Mouse (Mus musculus) kidney, adult 18-20 months (tissue): Measurements from ENCODE around the gene Ube2s.
A peak's percentile ranks its signal among the peaks of the same experiment; 100 is the strongest.
"Not testable (repeated sequence)": the region's sequence is repeated elsewhere in the genome, so short reads cannot be mapped to it uniquely, and the experiment has no call there.

ENCODE experiments used
- DNase-seq: peaks from one replicate; pipeline ENCODE4 v3.0.0; 2021

Ube2s gene

GRCm38 (mm10) chr7:4820925-4821324 is 8.5 kb upstream of the Ube2s start:
- not testable (repeated sequence) for DNase-seq

- DNase-seq: no peak
Measured at GRCm38 (mm10) chr7:4816559-4816958, 4.2 kb upstream of the Ube2s start.

DNA sequence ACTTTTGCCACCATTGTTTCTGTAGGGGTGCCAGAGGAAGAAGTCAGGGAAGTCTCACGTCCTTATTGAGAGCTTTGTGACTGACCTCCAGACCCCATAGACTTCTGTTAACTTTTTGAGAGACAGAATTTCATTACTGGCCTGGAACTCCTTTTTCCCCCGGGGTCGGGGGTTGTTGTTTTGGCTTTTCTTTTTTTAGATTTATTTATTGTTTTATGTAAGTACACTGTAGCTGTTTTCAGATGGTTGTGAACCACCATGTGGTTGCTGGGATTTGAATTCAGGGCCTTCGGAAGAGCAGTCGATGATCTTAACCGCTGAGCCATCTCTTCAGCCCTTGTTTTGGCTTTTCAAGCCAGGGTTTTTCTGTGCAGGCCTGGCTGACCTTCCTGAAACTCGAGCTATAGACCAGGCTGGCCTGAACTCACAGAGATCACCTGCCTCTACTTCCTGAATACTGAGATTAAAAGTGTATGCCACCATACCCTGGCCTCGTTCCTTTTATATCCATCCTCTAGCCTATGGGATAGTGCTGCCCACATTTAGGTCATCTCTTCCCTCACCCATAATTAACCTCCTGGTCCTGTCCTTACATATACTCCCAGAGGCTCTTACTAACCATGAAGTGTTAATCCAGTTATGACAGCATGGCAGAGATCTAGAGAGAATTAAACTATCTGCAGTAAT is 858 bp upstream of the Ube2s start:
- no peak for DNase-seq

DNA sequence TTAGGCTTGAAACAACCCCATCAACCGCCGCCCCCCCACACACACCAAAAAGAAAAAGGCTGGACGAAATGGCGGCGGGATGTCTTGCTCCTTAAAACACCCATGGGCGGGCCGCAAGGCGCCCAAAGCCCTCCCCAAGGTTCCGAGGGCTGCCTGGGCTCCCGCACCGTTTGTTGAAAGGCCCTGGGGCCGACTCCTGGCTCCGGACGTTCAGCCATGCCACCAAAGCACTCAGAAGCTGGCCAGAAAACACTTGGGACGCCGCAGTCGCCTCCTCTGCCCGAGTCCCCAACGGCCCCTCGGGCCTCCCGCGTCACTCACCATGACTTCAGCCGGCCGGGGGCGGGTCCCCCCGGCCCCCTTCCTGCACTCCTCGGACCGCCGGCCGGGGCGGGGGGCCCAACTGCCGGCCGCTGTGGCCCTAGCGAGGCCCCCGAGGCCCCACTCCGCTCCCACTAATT is 518 bp downstream of the Ube2s start:
- no peak for DNase-seq

- not testable (repeated sequence) for DNase-seq
Measured at GRCm38 (mm10) chr7:4811131-4811530, 1.3 kb downstream of the Ube2s start.

DNA sequence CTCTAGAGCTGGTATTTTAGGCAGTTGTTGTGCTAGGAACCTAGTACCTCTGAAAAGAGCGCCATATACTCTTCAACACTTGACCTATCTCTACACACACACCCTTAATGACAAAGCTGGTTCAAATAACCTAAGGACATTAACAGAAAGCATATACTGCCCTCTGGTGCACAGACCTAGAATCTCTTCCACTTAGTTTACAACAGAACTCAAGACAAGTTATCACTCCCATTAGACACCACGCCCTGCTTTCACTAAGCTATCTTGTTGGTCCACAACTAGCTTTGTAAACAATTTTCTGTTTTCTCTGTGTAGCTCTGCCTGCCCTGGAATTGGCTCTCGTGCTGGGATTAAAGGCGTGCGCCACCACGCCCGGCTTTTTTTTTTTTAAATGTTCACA is 5.7 kb downstream of the Ube2s start:
- DNase-seq: no peak

GRCm38 (mm10) chr7:4802247-4802646 is 10.1 kb downstream of the Ube2s start:
- no peak for DNase-seq

DNA sequence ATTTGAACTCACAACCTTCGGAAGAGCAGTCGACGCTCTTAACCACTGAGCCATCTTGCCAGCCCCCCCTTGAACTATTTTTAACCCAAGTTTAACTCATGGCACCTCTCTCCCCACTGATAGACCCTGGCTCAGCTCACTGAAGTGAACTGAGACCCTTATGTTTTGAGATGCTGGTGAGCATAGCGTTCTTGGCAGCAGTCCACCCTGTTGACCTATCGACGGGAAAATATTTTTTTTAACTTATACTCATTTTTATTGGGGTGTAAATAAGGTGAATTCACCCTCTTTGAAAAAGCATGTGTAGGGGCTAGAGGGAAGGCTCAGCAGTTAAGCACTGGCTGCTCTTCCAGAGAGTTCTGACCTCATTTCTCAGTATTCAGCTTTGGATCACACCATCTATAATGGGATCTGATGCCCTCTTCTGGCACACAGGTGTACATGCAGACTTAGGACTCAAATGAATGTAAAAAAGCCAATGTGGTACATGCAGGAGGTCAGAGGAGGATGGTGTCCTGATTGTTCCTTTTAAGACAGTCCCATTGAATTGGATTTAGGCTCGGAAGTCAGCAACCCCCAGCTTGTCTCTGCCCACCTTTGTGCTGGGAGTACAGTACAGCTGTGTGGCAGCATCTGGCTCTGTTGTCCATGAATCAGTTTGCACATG is 16.5 kb downstream of the Ube2s start:
- DNase-seq: peak; percentile 22

DNA sequence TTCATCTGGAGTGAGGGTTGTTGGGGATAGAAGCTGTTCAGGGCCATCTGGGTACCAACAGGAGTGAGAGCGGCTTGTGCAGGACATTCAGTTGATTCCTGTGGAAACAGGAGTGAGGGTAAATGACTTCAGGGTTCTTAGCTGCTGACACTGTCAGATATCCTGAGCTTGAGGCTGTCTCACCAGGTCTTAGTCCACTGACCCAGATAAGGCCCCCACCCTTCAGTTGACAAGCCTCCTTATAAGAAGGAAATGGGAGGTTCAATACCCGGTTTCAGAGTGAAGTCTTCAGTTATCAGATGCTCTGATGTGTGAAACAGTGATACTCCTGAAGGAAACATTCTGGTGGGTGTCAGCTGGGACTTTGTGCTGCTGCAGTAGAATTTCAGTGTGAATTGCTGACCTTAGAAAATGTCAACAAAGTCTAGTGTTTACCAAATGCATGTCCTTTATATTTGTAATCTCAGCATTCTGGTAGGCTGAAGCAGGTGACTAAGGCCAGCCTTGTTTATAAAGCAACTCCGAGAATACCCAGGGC is 17.7 kb downstream of the Ube2s start:
- DNase-seq: no peak

DNA sequence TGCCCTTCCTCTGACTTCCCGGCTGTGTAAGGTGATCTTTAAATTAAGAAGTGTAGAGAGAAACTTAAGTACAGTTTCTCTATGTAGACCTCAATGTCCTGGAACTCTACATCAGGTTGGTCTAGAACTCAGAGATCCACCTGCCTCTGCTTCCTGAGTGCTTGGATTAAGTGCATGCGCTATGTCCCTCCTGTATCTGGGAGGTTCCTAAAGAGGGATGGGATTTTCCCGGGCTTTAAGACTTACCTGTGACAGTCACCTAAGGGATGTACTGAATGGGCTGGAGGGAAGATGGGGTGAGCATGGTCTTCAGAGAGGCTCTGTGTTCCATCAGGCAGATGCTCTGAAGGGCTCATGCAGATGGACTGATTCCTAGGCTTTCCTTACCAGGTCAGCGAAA is 18.7 kb downstream of the Ube2s start:
- no peak for DNase-seq

GRCm38 (mm10) chr7:4793248-4793647 is 19.1 kb downstream of the Ube2s start:
- DNase-seq: not testable (repeated sequence)

DNA sequence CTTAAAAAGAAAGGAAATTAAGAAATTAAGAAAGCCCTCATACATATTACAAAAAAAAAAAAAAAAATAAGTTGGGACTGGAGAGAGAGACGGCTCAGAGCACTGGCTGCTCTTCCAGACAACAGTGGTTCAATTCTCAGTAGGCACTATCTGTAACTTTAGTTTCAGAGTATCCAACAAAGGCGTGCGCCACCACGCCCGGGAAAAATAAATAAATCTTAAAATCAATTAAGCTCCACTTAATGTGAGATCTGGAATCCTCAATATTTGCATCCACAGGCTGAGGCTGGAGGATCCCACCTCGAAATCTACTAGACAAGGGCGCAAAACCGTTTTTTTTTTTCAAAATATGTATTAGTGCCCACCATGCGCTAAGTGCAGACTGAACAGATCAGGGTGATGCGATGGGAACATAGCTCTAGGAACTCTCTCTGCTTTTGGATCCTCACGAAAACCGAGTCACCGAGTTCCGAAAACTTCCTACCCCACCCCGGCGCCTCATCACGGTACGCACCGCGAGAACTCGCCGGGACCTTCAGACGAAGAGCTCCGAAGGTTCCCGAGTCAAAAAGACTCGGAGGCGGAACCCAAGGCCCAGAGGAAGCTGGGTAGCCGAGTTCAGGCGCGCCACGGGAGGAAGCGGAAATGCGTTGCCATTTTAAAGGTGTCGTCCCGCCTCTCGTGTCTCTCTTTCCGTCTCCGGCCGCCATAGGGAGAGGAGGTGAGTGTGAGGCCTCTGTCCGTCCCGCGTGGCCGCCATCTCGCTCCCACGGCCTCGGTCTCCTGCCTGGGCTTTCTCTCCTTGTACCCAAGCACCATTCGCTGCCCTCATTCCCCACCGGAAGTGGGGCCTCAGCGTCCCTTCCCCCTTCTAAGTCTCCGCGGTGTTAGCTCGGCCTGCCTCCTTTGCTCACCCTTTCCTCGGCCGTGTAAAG is 19.8 kb downstream of the Ube2s start, which contains the start of gene Rpl28:
Gene Rpl28, plus strand, starts transcription at position 597 of the 935 bp plus-strand sequence.
- DNase-seq: peak; percentile 95

DNA sequence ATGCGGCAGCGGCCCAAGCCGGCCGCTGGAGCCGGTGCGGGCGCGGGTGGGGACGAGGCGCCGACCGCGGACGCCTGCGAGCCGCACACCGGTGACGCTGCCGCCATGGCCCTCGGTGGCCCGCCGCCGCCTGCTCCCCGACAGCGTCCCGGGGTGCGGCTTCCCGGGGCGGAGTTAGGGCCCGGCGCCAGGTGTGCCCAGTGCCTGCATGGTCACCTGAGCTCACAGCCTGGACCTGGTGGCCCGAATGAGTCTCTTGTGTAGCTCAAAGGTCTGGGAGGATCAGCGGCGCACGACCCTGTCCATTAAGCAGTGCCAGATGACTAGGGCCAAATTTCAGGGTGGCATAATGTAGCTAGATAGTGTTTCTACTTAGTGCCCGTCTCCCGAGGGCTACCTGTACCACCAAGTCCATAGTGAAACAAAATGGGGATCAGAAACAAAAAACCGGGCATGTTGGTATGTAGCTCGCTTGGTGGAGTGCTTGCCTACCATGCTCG is 22.9 kb downstream of the Ube2s start, which contains the start of gene Tmem238:
Gene Tmem238, minus strand, starts transcription at position 221 of the 500 bp plus-strand sequence.
- peak; percentile 88 for DNase-seq

- DNase-seq: peak; percentile 79
Measured at GRCm38 (mm10) chr7:4788499-4789435, 23.6 kb downstream of the Ube2s start.

GRCm38 (mm10) chr7:4783667-4784268 is 28.6 kb downstream of the Ube2s start:
- no peak for DNase-seq

- no peak for DNase-seq
Measured at GRCm38 (mm10) chr7:4782759-4783158, 29.6 kb downstream of the Ube2s start, which contains the start of the genes Il11 and Tmem190. Gene Il11 (minus strand): TSS chr7:4782859. Gene Tmem190 (plus strand): TSS chr7:4782937.

DNA sequence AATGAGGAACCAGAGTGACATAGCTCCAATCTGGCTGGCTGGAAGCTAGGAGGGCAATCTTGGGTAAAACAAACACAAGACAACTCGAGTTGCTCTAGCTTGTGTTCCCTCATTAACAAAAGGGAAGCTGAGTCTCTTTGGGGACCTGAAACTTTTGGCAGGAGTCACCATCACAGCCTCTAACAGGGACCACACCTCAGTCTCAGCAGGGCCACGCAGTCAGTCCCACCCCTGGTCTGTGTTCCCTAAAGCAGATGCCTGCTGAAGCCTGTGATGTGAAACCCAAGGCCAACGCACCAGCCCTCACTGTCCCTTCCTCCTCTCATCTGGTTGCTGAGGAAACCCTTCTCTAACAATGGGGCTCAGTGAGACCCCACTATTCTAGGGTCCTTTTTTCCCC is 30.3 kb downstream of the Ube2s start:
- no peak for DNase-seq

DNA sequence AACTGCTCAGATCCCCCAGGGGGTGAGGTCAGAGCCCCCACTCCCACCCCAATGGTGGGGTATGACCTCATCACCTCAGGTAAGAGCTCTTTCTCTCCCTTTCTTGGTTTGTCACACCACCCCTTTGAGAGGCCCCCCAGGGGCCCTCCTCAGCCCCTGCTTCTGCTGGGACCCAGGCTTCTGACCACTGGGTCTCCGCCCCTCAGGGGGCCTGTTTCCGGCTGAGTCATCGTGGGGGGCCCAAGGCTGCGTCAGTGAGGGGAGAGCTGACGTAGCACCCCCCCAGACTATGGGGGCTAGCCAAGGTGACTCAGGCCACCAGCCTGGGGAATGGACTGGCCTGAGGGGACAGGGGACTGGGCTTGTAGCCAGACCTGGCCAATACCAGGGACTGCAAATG is 32.5 kb downstream of the Ube2s start:
- no peak for DNase-seq

DNA sequence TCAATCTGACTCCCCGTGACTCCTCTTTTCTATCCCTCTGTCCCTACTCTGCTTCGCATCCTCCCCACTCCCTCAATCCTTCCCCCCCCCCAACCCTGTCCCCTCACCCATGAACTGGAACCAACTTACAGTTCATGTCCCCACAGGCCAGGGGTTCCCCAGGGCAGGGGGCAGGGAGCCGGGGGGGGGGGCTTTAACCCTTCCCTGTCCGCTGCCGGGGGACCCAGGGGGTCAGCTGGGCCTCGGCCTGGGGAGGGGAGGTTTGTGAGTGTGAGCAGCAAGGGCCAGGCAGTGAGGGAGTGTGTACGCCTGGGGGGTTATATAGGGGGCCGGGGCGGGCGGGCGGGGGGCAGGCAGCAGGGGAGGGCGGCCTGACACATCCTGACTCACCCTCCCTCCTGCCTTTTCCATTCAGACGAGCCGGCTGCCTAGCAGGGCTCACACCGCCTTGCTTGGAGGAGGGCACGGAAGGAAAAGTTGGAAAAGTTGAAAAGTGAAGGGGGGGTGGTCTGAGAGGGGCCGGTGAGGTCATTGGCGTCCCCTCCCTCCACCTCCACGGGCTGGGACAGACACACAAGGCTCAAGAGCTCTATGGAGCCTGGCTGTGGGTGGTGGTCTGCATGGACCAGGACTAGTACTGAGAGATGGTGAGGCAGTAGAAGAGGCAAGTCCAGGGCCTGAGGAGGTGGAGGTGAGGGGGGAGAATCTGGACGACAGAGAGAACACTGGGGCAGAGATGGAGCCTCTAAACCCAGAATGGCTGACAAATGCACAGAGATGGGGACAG is 34.3 kb downstream of the Ube2s start:
- no peak for DNase-seq
